Mouse (Mus musculus) heart, embryonic 16.5 days (tissue): ENCODE data around the gene Trappc3. TPM values are rescaled to one million over a fixed set of nuclear protein-coding genes. Genes with fewer than 3 reads are reported as not detected.
"Not testable (repeated sequence)": the region's sequence is repeated elsewhere in the genome, so short reads cannot be mapped to it uniquely, and the experiment has no call there.

ENCODE experiments used
- ATAC-seq: fragments of 200-750 bp; cut with Nextera tagmentation; replicated peaks from 2 replicates; pipeline ENCODE4 v1.8.0; 2017; ENCODE audit warnings: moderate number of reproducible peaks; ENCODE audit not compliant: insufficient read depth, low FRiP score; ENCODE audit errors: extremely low read depth
- H3K27ac ChIP-seq: fragments of 300-500 bp; sonication (generic); 2 replicates; pipeline ENCODE4 v1.5.1; 2014; ENCODE audit warnings: mild to moderate bottlenecking, low read length, control low read depth, moderate library complexity
- H3K27me3 ChIP-seq: fragments of 300-500 bp; sonication (generic); 2 replicates; pipeline ENCODE4 v1.6.1; 2014; ENCODE audit warnings: low read length, mixed read lengths; ENCODE audit not compliant: control insufficient read depth, insufficient read depth
- H3K36me3 ChIP-seq: fragments of 300-500 bp; sonication (generic); 2 replicates; pipeline ENCODE4 v1.6.1; 2014; ENCODE audit not compliant: control insufficient read depth, insufficient read depth
- H3K4me1 ChIP-seq: fragments of 300-500 bp; sonication (generic); 2 replicates; pipeline ENCODE4 v1.6.1; 2014; ENCODE audit warnings: low read length, mixed read lengths; ENCODE audit not compliant: control insufficient read depth, insufficient read depth
- H3K4me2 ChIP-seq: fragments of 300-500 bp; sonication (generic); 2 replicates; pipeline ENCODE4 v1.6.1; 2014; ENCODE audit warnings: low read depth, mild to moderate bottlenecking, control low read depth, low read length
- H3K4me3 ChIP-seq: fragments of 300-500 bp; sonication (generic); 2 replicates; pipeline ENCODE4 v1.5.1; 2014; ENCODE audit warnings: mild to moderate bottlenecking, control low read depth, low read length
- H3K9ac ChIP-seq: fragments of 300-500 bp; sonication (generic); 2 replicates; pipeline ENCODE4 v1.6.1; 2014; ENCODE audit warnings: low read length, control low read depth
- H3K9me3 ChIP-seq: fragments of 300-500 bp; sonication (generic); replicated peaks from 2 replicates; pipeline ENCODE4 v1.6.1; 2016; ENCODE audit warnings: low read length; ENCODE audit not compliant: control insufficient read depth
- WGBS: fragments of 180-500 bp; shearing (Covaris S2); extraction: QIAGEN DNeasy Blood & Tissue Kit; methylation state at CpG from one replicate; pipeline ENCODE4 v1.1.7; 2014; 5-methylcytosine and 5-hydroxymethylcytosine counted together
- polyA plus RNA-seq: library from polyadenylated mRNA; unstranded; fragments of >200 nt; fragmentation: Nextera tagmentation; extraction: Ambion mirVana; gene quantifications from 2 replicates; pipeline ENCODE4 v1.2.1, GENCODE M21; 2015

Gene Trappc3
- polyA plus RNA-seq = 78.1 and 81.3 TPM in 2 replicates

DNA sequence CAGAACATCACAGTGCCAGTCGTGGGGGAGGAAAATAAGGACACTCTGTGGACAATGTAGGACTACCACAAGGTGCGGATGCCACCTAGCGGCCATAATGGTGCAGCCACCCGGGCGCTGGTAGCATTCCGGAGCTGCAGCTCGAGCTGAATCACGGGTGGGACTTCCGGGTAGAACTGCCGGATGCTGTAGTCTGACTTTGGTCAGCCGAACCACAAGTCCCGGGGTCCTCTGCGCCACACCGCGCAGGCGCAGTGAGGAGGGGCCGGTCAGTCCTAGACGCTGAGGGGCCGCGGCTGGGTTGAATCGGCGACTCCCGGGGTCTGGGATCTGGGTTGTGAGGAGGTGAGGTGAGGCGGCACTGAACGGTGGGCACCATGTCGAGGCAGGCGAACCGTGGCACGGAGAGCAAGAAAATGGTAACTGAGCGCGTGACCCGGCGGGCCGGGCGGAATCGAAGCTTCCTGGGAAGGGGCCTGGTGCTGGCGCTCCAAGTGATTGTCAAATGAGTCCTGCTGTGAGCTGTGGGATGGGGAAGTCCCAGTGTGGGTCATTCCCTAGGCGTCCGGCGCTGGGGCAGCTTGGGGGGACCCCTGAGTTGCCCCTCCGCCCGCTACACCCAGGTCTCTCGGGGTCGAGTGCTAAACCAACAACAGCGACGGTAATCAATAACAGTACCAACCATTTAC lies at the start of gene Trappc3:
TSS of gene Trappc3 (plus strand) at position 207 of the 689 bp plus-strand sequence.
- H3K27ac ChIP-seq = peak within 1 kb of the TSS; percentile 95
- under 1% methylated on average over 46 of the region's 46 CpGs for WGBS
- no peaks in the 10 kb centered on the region for H3K27me3 ChIP-seq
- H3K9me3 ChIP-seq = no peaks in the 10 kb centered on the region
- peak within 1 kb of the TSS; percentile 92 for H3K9ac ChIP-seq
- peaks cover 50% of the 10 kb centered on the region for H3K4me1 ChIP-seq
- H3K4me2 ChIP-seq = peak within 1 kb of the TSS; percentile 95
- H3K36me3 ChIP-seq = no peaks in the 10 kb centered on the region
- ATAC-seq = peak; percentile 89
- H3K4me3 ChIP-seq = peak within 1 kb of the TSS; percentile 88

DNA sequence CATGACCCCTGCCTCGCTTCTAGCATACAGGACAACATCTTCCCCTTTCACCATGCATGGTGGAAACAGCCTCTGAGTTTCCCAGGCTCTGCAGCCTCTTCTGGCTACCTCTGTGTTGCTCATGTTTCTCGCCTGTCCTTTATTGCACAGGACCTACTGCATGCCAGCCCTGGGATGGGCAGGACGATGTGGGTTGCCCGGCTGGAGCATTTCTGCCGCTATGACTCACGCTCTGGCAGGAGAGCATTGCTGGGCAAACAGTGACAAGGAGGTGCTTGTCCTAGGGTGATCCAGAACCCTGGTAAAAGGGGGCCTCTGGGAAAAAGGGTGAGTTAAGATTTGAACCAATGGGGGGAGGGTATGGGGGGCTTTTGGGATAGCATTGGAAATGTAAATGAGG lies 44.4 kb upstream of the Trappc3 start:
- Histone ChIP-seq H3K36me3 (no peaks in the 10 kb centered on the region), H3K9ac (no peak overlapping the region), H3K27me3 (no peaks in the 10 kb centered on the region), H3K27ac (no peak overlapping the region), H3K9me3 (no peaks in the 10 kb centered on the region), H3K4me3 (no peak overlapping the region), H3K4me2 (no peak overlapping the region), H3K4me1 (no peaks in the 10 kb centered on the region; the same call in 1 of the 2 replicates)
- 67% methylated on average over 6 of the region's 6 CpGs for WGBS
- ATAC-seq = no peak

DNA sequence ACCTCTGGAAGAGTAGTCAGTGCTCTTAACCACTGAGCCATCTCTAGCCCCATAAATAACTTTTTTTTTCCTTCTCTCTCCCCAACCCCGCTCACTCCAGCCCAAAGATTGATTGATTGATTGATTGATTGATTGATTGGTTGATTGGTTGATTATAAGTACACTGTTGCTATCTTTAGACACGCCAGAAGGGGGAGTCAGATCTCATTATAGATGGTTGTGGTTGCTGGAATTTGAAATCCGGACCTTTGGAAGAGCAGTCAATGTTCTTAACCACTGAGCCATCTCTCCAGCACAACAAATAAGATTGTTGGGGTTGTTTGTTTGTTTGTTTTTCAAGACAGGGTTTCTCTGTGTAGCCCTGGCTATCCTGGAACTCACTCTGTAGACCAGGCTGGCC lies 42.6 kb upstream of the Trappc3 start:
- H3K9ac ChIP-seq, H3K36me3 ChIP-seq, H3K9me3 ChIP-seq, H3K4me1 ChIP-seq, ATAC-seq, H3K27ac ChIP-seq, H3K4me2 ChIP-seq, H3K27me3 ChIP-seq, H3K4me3 ChIP-seq: not testable (repeated sequence)
- 66% methylated on average over 3 of the region's 3 CpGs for WGBS

DNA sequence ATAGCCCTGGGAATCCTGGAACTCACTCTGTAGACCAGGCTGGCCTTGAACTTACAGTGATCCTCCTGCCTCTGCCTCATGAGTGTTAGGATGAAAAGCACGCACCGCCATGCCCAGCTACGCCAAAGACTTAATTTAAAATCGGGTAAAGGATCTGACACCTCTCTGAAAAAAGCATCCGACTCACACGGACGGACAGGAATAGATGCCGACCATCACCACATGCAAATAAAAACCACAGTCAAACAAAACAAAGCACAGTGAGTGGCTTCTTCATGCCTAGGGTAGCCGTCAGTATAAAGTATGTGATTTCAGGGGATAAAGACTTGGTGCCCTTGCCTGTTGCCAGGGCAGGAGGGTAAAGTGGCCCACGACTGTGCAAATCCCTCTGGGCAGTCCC lies 42.1 kb upstream of the Trappc3 start:
- Histone ChIP-seq H3K27ac (no peak overlapping the region), H3K27me3 (no peaks in the 10 kb centered on the region), H3K9ac (no peak overlapping the region), H3K36me3 (no peaks in the 10 kb centered on the region), H3K4me2 (no peak overlapping the region), H3K9me3 (no peaks in the 10 kb centered on the region), H3K4me3 (no peak overlapping the region), H3K4me1 (no peaks in the 10 kb centered on the region; the same call in 1 of the 2 replicates)
- ATAC-seq = no peak
- WGBS = 87% methylated on average over 10 of the region's 10 CpGs

DNA sequence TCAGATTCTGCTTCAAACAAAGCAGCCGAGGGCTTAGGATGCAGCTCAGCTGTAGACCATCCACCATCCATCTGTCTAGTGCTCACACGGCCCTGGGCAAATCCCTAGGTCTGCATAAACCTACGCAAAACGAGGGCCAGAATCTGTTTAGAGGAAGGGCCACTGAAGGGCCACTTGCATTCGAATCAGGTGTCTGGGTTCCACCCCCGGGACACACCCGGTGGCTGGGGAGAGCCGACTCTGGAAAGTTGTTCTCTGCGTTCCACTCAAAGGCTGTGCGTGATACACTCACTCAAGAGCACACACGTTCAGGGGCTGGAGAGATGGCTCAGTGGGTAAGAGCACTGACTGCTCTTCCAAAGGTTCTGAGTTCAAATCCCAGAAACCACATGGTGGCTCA lies 39.5 kb upstream of the Trappc3 start:
- WGBS = 81% methylated on average over 11 of the region's 11 CpGs
- H3K9me3 ChIP-seq = no peaks in the 10 kb centered on the region
- no peak overlapping the region for H3K4me2 ChIP-seq
- no peak overlapping the region for H3K9ac ChIP-seq
- H3K4me1 ChIP-seq = peaks cover 3% of the 10 kb centered on the region
- no peaks in the 10 kb centered on the region for H3K36me3 ChIP-seq
- H3K27me3 ChIP-seq = no peaks in the 10 kb centered on the region
- H3K4me3 ChIP-seq = no peak overlapping the region
- H3K27ac ChIP-seq = no peak overlapping the region
- ATAC-seq = no peak

DNA sequence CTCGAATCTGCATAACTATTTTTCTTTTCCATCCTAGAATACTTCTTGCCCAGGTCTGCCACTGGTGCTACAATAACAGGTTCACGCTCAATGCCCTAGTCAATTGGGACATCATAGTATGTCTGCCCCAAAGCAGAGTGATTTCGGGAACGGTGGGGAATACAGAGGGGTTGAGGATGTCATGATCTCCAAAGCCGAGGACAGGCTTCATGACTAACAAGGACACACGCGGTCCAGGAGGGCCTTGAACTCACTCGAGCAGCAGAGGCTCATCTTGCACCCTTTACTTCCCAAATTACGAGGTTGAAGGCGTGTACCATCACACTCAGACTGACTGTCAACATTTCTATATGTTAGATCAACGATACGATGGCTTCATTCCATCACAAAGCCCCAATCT lies 35.5 kb upstream of the Trappc3 start:
- 48% methylated on average over 12 of the region's 12 CpGs for WGBS
- H3K4me3 ChIP-seq = no peak overlapping the region
- H3K4me2 ChIP-seq = peak overlapping the region; percentile 70; the same call in 1 of the 2 replicates
- H3K9ac ChIP-seq = no peak overlapping the region
- no peaks in the 10 kb centered on the region for H3K9me3 ChIP-seq
- no peak for ATAC-seq
- H3K4me1 ChIP-seq = peaks cover 3% of the 10 kb centered on the region
- no peak overlapping the region for H3K27ac ChIP-seq
- H3K36me3 ChIP-seq = peaks cover 12% of the 10 kb centered on the region
- no peaks in the 10 kb centered on the region for H3K27me3 ChIP-seq

DNA sequence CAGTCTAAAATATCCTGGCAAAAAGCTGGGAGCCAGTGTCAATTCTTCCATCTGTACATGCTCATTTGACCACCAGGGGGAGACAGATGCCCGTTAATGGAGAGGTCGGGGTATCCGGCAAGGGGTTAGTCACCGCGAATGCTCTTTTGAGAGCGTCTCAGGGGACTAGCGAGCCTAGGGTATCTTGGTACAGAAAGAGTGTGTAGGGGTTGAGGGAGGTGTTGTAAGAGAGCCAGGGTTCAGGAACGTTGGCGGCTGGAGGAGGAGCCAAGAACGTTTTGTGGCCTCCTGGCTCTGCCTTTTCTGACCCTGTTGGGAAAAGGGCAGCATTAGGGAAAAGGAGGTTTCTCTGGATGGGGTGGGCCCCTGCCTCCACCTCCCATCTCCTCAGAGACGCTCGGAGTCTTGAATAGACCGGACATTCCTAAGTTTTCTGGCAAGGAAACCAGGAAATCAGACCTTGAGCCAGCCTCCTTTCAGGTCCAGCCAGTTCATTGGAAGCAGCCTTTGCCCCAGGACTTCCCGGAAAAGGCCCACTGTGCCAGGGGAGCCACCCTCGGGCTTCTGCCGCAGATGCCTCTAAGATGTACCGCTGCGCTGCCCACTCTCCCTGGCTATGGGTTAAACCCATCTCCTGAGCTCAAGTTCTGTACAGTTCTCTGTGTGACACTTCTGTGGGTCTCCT lies 34.9 kb upstream of the Trappc3 start:
- ATAC-seq = peak; percentile 81
- H3K4me2 ChIP-seq = peak overlapping the region; percentile 70
- peaks cover 3% of the 10 kb centered on the region for H3K4me1 ChIP-seq
- peak overlapping the region; percentile 47 for H3K4me3 ChIP-seq
- H3K9me3 ChIP-seq = no peaks in the 10 kb centered on the region
- no peaks in the 10 kb centered on the region for H3K27me3 ChIP-seq
- H3K27ac ChIP-seq = peak overlapping the region; percentile 75
- H3K36me3 ChIP-seq = peaks cover 18% of the 10 kb centered on the region
- 6% methylated on average over 18 of the region's 18 CpGs for WGBS
- H3K9ac ChIP-seq = peak overlapping the region; percentile 62

DNA sequence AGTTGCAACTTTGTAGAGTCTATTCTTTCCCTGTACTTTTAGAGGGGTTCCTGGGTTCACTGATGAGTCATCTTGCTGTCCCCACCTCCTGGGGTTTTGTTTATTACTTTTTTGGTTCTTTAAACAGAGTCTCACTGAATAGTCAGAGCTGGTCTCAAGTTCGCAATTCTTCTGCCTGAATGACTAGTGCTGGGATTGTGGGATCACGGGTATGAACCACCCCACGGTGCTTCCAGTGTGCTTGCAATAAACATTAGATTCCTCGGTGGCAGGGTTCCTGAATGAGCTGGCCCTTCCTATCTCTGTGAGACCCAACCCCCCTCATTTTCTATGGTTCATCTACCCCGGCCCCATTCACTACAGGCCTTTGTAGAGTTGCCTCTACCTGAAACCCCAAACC lies 34.0 kb upstream of the Trappc3 start:
- no peak for ATAC-seq
- WGBS = 30% methylated on average over 5 of the region's 5 CpGs
- H3K27ac ChIP-seq = peak overlapping the region; percentile 75
- no peaks in the 10 kb centered on the region for H3K27me3 ChIP-seq
- no peak overlapping the region for H3K4me3 ChIP-seq
- H3K9ac ChIP-seq = no peak overlapping the region
- H3K36me3 ChIP-seq = peaks cover 27% of the 10 kb centered on the region
- H3K4me1 ChIP-seq = peaks cover 3% of the 10 kb centered on the region
- H3K9me3 ChIP-seq = no peaks in the 10 kb centered on the region
- H3K4me2 ChIP-seq = no peak overlapping the region

DNA sequence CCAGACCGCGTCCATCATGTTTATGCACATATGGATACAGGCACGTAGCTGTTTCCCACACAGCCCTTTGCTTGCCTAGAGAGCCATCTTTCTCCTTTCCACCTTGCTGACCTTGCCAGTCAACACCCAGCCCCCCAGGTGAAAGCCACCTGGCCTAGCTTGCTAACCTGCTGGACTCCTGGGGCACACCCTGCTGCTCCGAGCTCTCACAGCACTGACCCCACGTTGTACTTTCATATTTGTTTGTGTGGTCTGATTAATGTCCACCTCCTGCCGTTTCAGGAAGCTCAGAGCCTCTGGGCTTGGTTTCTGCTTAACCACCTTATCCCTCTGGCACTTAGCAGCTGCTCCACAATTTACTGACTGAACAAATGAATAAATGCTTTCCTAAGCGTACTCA lies 32.2 kb upstream of the Trappc3 start:
- H3K27ac ChIP-seq = no peak overlapping the region
- no peak for ATAC-seq
- no peaks in the 10 kb centered on the region for H3K27me3 ChIP-seq
- H3K4me1 ChIP-seq = peaks cover 3% of the 10 kb centered on the region
- no peaks in the 10 kb centered on the region for H3K9me3 ChIP-seq
- no peak overlapping the region for H3K4me2 ChIP-seq
- WGBS = 67% methylated on average over 7 of the region's 7 CpGs
- H3K4me3 ChIP-seq = no peak overlapping the region
- no peak overlapping the region for H3K9ac ChIP-seq
- peaks cover 41% of the 10 kb centered on the region for H3K36me3 ChIP-seq
